Mouse (Mus musculus): ENCODE results near the gene Ccl1.

The Ccl1 gene

DNA sequence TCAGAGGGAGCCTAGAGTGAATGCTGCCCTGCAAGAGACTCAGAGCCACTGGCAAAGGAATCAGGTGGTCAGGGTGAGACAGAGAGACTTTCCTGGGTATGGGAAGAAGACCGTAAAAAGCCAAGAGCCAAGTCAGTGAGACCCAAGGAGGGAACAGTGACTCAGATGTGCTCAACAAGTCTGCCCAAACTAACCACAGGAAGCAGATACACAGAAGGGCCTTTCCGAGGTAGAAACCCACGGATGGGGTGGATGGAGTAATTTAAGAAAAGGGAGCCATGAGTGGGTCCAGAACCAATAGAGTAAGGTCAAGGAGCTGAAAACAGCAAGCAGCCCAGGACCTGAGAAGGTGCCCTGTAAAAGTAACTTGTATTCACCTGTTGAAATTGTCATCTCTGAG lies 101.8 kb downstream of the Ccl1 start:
- no peak for DNase-seq

DNA sequence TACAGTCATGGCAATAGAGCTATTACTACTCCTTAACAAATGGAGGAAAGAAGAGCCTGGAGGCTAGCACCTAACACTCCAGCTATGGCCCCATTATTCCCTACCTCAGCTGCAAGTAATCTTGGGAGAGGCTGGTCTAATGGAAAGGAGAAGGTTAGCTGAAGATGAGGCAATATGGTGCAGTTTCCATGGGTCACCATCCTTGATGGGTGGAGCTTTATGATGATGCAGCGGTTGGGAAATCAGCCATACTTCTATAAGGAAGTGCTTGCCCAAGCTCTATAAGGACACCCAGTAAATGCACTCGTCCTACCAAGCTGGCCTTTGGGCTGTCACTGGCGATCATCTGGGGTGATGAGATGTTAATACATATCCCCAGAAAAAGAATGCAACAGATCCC lies 107.7 kb downstream of the Ccl1 start:
- no peak for DNase-seq

DNA sequence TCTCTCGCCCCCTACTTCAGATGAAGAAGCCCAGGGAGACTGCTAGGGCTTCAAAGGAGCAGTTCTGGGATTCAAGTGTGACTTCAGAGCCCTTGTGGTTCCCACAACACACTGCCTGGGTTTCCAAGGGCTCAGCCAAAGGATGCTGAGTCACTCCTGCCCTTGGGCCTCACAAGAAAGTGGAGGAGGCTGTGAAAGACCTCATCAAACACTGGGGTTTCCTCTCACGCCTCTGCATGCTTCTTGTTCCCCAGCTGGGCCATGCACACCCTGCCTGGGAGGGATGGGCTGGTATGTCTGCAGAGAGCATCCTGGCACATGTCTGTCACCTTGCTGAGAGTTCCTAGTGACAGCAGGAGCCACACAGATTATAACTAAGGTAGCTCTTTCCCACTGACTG lies 110.5 kb downstream of the Ccl1 start:
- peak; percentile 37 for DNase-seq

DNA sequence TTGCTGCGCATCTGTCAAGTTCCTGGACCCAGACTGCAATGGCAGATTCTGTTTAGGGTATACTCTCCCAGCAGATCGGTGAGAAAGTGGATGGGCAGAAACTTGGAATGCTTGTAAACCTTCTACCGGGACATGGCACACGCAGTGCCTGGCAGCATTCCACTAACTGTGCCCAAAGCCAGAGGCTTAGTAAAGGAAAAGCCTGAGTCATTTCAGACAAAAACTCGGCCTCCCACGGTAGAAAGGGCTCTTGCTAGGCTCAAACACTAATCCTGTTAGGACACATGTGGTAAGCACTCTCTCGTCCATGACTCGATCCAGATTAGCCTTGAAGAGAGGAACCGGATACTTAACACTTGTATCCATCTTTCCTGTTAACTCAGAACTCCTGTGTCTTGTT lies 111.7 kb downstream of the Ccl1 start:
- DNase-seq, result no peak

DNA sequence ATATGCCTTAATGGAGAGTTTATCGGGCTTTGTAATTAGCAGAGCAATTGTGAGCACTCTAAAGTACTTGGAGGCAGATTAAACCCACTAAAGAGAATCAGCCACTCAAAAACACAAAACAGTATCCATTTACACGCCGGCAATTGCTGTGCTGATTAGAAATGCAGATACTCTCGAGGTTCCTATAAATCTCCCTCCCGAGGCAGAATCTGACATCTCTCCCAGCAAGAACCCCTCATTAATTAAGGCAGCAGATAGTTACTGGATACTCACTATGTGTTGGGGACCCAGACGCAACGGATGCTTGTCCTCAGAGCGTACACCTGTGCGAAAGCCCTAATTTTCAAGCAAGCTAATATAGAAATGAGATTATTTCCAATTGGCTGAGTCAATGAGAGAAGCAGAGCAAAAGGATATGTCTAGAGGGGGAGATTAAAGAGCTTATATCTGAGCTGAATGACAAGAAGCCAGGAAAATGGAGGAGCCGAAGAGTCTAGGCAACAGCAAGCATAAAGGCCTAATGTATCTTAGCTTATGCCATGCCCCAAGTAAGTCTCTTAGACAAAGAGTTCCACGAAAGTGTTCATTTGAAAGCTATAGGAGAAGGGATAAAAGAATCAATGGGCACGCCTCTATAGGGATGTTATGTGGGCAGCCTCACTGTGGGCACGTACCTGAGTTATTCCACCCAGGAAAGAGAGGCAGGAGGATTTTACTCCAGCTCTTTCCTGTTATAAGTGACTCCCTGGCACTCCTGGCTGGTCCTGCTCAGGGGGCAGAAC lies 115.5 kb downstream of the Ccl1 start:
- no peak for DNase-seq

DNA sequence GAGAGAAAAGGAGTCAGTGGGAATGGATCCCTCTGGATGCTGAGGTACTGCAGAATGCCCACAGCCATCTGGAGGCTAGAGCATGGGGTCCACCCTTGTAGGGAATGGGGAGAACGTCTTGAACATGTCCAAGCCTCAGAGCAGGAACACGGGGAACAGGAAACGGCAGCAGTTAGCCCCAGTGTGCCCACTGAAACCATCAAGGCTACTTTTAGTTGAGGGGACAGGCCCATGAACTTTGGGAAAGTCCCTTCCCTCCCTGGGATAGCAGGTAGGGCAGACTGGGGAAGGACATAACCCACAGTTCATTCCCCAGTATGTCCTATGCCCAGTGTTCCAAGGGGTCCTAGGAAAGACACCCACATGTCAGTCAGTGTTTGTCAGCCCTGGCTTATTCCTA lies 119.8 kb downstream of the Ccl1 start:
- DNase-seq, result no peak

DNA sequence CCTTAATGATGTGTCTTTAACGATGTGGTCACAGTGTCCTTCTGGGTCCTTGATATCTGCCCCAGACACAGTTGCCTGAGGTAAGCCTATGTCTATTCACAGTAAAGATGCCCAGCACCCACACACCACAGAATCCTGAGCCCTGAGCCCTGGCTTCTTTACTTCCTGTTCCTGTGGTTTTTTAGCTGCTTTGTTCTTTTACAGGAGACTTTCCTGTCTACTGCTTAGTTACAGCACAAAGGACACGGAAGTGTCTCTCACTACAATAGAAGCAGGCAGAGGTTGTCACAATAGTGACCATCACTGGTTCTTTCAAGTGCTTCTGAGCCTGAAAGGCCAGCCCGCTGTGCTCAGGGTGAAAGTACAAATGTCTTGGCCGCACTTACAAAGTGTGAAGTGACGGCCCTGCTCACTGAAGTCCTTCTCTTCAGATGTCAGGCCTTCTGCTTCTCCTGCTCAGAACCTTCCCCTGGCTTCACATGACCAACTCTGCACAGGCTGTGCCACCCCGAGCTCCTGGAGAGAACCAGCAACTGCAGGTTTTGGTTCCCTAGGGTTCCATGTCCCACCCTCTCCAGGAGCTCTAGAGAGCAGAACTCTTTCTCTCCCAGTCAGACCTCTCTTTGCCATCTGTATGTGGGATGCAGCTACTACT lies 122.1 kb downstream of the Ccl1 start:
- peak; percentile 70 for DNase-seq

DNA sequence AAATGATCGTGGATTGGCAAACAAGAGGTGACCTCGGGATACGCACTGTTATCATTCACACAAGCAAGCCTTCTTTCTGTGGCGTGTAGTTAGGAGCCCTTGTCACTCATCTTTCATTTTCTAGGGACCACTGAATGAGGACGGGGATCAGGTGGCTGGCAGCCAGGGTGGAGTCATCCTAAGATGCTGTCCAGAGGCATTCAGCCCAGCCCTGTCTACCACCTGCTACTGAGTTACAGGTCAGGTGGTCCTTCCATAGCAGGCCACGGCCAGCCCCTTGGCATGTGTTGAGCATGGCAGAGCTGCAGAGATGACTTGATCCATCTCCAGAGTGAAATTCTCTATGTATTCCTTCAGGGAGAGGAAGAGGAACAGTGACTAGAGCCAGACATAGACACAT lies 123.1 kb downstream of the Ccl1 start:
- DNase-seq, result no peak

DNA sequence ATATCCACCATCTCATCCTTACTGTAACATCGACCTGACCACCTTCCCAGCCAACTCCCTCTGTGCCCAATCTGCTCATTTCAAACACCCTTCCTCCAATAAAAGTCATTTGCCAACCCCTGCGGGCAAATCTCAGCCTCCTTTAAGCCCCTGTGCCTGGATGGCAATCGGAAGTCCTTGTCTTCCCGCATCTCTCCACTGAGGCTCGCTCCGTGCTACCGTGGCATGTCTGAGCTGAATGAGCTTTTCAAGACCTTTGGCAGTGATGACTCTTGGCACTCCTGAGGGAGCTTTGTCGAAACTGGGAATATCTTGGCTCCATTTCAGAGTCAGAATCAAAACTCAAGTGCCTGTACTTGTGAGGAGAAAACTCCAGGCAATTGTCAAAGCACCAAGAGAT lies 124.2 kb downstream of the Ccl1 start:
- no peak for DNase-seq

DNA sequence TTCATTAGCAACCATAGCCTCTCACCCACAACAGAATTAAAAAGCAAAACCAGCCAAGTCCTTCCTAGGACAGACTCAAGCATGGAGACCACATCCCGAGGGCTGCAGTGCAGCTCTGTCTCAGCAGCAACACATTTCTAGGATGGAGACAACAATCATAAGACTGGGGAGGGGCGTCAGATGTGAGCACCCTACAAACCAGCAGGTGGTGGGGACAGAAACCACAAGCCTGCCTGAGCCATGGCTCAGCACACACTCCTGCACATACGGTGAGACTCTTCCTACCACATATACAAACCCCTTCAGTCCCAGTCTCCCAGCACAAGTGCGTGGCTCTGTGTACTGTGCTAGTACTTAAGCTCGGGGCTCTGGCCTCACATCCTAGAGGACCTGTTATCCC lies 127.3 kb downstream of the Ccl1 start:
- peak; percentile 67 for DNase-seq

DNA sequence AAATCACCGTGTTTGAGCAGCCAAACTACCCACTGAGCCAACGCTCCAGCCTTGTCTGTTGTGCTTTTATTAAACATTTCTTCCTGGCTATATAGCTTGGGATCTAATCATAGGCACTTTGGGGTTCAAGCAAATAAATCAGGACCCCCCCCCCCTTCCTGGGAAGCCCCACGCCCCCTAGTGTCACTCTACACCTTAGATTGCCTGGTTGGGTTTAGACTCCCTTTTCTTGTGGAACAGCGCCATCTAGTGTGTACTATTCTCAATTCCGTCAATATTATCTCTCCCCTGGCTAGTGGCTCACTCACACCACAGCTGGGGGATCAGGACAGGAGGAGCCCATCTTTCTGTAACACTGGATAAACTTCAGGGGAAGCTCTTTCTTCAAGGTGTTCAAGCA lies 127.8 kb downstream of the Ccl1 start:
- peak; percentile 59 for DNase-seq

DNA sequence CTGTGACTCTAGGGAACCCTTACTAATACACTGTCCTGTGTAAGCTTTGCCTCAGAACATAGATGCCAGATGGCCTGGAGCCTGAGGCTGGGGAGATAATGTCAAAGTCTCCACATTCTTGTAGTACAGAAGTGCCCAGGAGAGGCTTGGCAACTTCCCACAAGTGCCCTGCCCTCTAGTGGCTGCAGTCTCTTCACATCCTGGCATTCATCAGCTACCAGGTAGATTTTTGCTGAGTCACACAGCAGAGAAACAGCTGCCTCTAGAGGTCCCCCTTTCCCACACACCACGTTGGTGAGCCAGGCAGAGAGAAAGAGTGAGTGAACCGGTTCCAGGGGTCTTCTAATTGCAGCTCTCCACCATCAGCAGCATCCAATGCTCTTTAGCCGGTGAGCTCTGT lies 130.7 kb downstream of the Ccl1 start:
- peak; percentile 86 for DNase-seq

DNA sequence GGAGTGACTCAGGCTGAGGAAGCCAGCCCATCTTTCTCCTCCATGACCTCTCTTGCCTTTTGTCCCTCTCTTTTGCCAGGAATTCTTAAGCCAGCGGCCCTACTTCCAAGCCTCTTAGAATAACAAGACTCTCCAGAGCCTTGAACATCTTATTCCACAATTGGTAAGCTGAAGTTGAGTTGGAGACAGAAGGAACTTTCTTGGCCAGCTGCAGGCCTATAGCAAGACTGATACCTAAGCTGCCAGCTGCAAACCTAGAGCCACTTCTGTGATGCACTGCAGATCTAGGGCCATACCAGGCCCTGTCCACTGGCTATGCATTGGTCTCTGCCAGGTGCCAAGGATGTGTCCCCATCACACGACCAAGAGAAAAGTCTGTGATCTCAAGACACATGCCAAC lies 132.0 kb downstream of the Ccl1 start:
- DNase-seq, result no peak

DNA sequence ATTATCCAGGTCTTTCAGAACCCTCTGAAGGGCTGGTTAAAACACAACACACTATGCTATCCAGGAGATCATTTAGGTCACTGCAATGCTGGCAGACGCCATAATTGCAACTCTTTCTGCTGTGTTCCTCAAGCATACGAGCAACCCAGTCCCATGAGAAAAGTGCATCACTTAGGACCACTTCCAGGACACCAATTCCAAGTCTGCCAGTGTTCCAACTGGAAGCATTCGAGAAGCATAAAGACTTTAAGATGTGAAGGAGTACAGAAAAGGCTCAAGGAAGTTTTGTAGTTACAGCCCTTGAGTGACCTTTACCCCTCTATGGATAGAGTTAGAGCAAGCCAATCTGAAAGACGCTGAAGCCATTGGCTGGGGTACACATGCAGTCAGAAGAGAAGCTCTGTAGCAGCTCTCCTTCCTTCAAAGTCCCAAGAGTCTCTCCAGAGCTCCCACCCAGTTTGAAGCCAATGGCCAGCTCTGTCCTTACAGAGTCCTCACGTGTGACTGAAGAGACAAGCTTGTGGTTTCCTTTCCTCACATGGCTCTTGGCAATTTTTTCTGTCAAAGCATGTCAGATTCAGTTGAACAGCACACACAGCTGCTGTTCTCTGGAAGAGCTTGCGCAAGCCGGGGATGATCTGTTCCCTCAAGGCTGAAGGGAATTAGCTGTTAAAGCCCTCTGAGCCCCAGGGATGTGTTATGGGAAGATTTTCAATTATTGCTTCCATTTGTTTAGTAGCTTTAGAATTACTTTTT lies 134.0 kb downstream of the Ccl1 start:
- DNase-seq, result no peak

DNA sequence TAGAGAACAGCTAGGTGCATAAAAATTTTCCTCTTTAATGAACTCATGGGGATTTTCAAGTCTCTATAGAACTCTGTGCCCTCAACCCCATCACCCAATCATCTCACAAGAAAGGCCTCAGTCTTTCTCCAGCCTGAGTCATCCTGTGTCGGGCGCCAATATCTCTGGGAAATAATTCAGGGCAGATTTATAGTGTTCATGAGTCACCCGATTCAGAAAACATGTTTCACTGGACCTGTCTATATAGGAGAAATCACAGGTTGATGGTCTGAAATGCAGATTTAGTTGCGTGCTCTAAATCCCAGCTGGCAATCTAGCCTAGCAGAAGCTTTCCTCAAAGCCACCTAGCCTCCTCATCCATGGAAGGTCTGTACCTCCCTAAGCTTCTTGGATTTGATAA lies 136.0 kb downstream of the Ccl1 start:
- DNase-seq, result no peak

DNA sequence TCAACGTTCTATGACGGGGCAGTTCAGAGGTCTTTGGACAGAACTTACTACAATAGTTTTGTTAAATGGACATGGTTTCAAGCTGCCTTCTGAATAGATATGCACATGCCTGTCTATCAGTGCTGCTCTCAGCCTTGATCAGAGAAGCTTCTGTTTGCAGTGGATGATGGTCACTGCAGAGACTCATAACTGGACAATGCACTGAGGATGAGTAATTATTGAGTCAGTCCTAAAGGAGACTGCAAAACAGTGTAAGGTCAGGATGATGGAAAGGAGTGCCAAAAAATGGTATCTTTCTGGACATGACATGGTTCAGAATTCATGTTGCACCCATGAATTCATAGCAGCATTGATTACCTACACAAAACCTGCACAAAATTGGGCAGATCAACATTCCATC lies 137.2 kb downstream of the Ccl1 start:
- no peak for DNase-seq

DNA sequence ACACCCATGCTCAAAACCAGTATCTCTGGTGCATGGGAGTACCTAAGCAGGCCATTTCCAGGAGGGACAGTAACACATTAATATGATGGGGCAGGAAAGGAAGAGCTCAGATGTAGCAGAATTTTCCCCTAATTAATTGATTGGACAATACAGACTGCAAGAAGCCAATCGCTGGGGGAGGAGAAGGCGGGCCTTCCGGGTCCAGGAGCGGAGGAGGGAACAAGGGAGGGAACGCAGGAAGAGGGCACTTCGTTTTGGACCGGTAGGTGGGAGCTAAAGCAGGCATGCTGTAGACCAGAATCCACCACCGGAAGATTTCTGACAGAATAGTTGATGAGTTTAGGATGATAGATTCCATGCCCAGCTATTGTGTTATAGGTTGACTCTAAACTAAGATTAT lies 142.2 kb downstream of the Ccl1 start:
- no peak for DNase-seq

DNA sequence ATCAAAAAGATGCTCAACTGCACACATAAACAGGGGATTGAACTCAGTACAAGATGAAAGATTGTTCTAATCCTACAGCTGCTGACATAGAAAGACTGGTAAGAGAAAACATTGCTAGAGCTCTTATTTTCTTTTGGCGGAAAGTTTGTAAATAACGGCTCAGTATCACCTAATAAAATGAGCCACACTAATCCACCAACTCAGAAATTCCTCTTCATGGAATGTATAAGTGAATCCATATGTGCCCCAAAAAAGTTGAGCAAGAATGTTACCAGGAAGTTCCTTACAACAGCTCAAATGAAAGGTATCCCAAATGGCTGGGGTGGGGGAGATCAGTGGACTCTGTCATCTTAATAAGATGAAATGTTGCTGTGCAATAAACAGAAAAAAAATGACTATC lies 146.4 kb downstream of the Ccl1 start:
- DNase-seq, result no peak

DNA sequence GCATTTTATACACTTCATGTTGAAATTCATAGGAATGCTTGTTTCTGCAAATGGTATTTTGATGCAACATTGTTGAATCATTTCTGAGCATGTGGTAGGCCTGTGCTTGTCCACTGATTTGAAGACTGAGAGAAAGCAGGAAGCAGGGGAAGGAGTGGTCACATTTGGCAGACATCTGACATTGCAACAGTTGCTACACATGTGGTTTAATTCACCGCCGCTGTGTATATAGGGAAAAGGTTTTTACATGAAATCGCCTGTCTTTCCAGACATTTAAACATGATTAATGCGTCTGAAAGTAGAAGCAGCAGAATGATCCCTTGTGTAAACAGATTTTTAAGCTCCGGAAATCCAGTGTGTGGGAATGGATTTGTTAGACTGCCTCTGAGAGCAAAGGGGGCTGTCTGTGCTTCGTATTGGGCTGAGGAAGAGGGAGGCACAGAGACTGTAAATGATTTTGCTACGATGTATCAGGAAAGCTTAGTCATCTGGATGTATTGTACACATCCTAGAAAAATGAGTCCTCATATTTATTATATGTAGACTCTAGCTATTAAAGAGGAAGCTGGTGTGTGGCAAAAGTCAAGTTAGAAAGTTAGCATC lies 165.9 kb downstream of the Ccl1 start:
- DNase-seq, result no peak

DNA sequence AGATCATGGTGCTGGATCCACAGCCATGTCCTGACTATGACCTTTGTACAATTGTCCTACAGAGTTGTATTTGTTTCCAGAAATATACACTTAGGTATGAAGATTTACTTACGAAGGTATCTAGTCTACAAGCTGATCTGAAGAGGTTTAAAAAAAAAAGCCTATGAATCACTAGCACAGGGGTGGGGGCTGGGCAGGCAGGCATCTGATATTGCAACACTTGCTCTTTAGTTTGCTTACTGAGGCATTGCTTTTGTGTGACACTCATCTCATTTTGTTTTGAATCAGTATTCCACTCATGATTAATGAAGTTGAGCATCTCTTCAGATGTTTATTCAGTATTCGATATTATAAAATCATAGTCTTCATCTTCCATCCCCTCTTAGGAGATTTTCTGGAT lies 169.3 kb downstream of the Ccl1 start:
- no peak for DNase-seq

DNA sequence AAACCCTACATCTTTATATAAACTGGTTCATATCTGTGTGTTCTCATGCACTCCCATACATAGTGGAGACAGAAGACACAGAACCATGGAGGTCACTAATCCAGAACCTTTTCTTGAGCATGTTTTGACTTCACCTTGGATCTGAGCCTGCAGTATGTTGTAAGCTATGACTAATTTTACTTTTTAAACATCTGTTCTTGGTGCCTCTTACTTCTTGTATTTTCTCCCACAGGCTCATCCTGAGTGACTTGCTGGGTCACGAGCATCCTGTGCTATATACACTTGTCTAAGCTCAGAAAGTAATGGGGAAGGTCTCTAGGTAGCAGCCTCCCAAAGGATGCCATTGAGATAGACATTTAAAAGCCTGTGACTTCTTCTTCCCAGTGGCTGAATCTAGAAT lies 172.5 kb downstream of the Ccl1 start:
- DNase-seq, result no peak
